Mouse (Mus musculus): Measurements from ENCODE around the gene Tnni3k. TPM values are rescaled to one million over a fixed set of nuclear protein-coding genes. Genes with fewer than 3 reads are reported as not detected.
A peak's percentile ranks its signal among the peaks of the same experiment; 100 is the strongest.

Gene Tnni3k
- polyA plus RNA-seq, 1 experiment from 2014 or later: 0.10 TPM

DNA sequence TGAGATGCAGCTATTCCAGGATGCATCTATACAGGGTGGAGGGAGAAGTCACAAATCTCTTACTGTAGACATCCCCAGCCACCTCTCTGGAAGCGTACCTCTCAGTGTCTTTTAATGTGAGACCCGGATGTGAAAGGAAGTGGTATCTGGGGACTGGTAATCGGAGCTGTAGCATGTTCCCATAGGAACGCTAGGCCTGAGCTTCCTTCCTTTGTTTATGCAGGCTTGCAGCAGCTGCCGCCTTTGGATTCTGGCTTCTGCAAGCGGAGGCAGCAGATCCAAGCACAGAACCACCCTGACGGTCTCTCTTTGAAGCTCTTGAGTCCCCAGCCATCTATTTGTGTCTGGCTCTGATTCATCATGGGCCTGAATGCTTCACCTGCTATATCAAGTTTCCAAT lies 248.6 kb downstream of the Tnni3k start:
- H3K27ac ChIP-seq (ENCODE audit: low read depth, low read length): peak overlapping the region; percentile 55; the same call in 1 of the 2 replicates
- peak overlapping the region; percentile 49 for H3K9ac ChIP-seq (ENCODE audit: low read depth, low read length)
- peaks cover 18% of the 10 kb centered on the region for H3K4me1 ChIP-seq (ENCODE audit: control insufficient read depth, insufficient read depth, low read depth, low read length)
- no peak overlapping the region for H3K4me3 ChIP-seq (ENCODE audit: low read length)
- WGBS: 17% methylated on average over 7 of the region's 7 CpGs
- H3K36me3 ChIP-seq (ENCODE audit: control insufficient read depth, insufficient read depth, low read length): no peaks in the 10 kb centered on the region
- no peaks in the 10 kb centered on the region for H3K27me3 ChIP-seq (replicated peaks; ENCODE audit: control insufficient read depth, insufficient read depth, low read length)
- H3K9me3 ChIP-seq (ENCODE audit: control insufficient read depth, low read length): no peaks in the 10 kb centered on the region
- ATAC-seq: peak; percentile 74; the same call in 1 of the 2 replicates
- no peak overlapping the region for H3K4me2 ChIP-seq (ENCODE audit: low read length)

DNA sequence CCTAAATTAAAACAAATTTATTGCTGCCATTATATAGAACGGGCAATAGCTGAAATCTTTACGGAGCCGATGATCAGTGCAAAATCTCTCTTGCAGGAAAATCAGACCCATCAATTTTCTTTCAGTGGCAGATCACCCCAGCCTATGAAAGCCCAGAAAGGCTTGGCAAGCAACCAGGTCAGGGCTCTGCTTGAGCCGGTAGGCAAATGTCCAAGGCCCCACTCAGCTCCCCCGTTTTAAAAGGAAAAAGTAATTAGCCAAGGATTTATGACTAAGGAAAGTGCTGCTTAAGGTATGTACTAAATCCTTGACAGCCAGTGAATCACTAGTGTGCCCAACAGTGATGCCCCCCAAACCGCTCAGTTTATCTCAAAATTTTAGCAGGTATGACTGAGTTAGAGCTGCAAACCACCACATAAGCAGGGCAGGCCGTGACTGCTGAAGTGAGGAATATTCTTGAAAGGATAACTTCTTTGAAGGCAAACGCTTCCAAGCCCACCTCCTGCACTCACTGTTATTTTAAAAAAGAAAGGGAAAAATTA lies 254.2 kb downstream of the Tnni3k start:
- WGBS: 50% methylated on average over 8 of the region's 8 CpGs
- Histone ChIP-seq H3K9me3 (ENCODE audit: control insufficient read depth, low read length) (no peaks in the 10 kb centered on the region), H3K4me1 (ENCODE audit: control insufficient read depth, insufficient read depth, low read depth, low read length) (peaks cover 10% of the 10 kb centered on the region), H3K9ac (ENCODE audit: low read depth, low read length) (no peak overlapping the region), H3K27me3 (replicated peaks; ENCODE audit: control insufficient read depth, insufficient read depth, low read length) (no peaks in the 10 kb centered on the region), H3K4me2 (ENCODE audit: low read length) (peak overlapping the region; percentile 2; the same call in 1 of the 2 replicates), H3K36me3 (ENCODE audit: control insufficient read depth, insufficient read depth, low read length) (no peaks in the 10 kb centered on the region), H3K27ac (ENCODE audit: low read depth, low read length) (no peak overlapping the region), H3K4me3 (ENCODE audit: low read length) (no peak overlapping the region)
- peak; percentile 62 for ATAC-seq

DNA sequence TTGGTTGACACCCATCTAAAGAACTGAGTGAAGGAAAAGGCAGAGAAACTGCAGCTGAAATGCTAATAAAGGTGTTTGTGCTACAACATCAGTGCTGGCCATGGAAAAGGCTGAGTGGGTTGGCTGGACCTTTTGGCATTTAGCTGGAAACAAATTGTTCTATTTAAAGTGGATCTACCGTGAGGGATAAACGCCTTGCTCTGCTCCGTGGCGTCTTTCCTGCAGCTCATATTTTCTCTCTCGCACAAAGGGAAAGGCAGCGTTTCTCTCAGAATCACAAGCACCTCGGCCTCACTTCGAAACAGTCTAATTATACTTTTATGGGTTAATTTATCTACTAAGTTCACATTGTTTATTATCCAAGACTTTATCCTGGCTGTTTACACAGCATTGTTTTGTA lies 254.8 kb downstream of the Tnni3k start:
- H3K9ac ChIP-seq (ENCODE audit: low read depth, low read length): no peak overlapping the region
- no peaks in the 10 kb centered on the region for H3K9me3 ChIP-seq (ENCODE audit: control insufficient read depth, low read length)
- ATAC-seq: no peak
- peak overlapping the region; percentile 26; the same call in 1 of the 2 replicates for H3K27ac ChIP-seq (ENCODE audit: low read depth, low read length)
- H3K4me2 ChIP-seq (ENCODE audit: low read length): peak overlapping the region; percentile 2; the same call in 1 of the 2 replicates
- WGBS: 35% methylated on average over 8 of the region's 8 CpGs
- no peaks in the 10 kb centered on the region for H3K36me3 ChIP-seq (ENCODE audit: control insufficient read depth, insufficient read depth, low read length)
- no peak overlapping the region for H3K4me3 ChIP-seq (ENCODE audit: low read length)
- H3K27me3 ChIP-seq (replicated peaks; ENCODE audit: control insufficient read depth, insufficient read depth, low read length): no peaks in the 10 kb centered on the region
- peaks cover 10% of the 10 kb centered on the region for H3K4me1 ChIP-seq (ENCODE audit: control insufficient read depth, insufficient read depth, low read depth, low read length)

DNA sequence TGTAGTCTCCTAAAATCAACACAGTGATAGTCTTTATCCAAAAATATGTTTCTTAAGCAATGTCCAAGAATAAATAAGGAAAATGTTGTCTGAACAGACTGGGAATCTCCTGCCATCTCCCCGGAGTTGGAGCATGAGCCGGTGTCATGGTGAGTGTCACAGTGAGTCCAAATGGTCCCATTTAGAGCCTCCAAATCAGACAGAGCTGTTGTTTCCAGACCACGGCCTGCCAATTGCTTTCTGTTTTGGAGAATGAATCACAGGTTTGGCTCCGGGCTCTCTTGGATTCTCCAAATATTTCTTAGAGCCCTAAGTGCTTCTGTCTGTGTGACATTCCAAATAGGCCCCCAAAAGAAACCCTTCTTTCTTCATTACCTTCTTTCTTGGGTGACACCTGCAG lies 256.4 kb downstream of the Tnni3k start:
- H3K9ac ChIP-seq (ENCODE audit: low read depth, low read length): no peak overlapping the region
- 80% methylated on average over 4 of the region's 4 CpGs for WGBS
- H3K4me1 ChIP-seq (ENCODE audit: control insufficient read depth, insufficient read depth, low read depth, low read length): peaks cover 10% of the 10 kb centered on the region
- ATAC-seq: no peak
- no peaks in the 10 kb centered on the region for H3K36me3 ChIP-seq (ENCODE audit: control insufficient read depth, insufficient read depth, low read length)
- no peaks in the 10 kb centered on the region for H3K27me3 ChIP-seq (replicated peaks; ENCODE audit: control insufficient read depth, insufficient read depth, low read length)
- no peaks in the 10 kb centered on the region for H3K9me3 ChIP-seq (ENCODE audit: control insufficient read depth, low read length)
- no peak overlapping the region for H3K4me2 ChIP-seq (ENCODE audit: low read length)
- no peak overlapping the region for H3K4me3 ChIP-seq (ENCODE audit: low read length)
- no peak overlapping the region for H3K27ac ChIP-seq (ENCODE audit: low read depth, low read length)

DNA sequence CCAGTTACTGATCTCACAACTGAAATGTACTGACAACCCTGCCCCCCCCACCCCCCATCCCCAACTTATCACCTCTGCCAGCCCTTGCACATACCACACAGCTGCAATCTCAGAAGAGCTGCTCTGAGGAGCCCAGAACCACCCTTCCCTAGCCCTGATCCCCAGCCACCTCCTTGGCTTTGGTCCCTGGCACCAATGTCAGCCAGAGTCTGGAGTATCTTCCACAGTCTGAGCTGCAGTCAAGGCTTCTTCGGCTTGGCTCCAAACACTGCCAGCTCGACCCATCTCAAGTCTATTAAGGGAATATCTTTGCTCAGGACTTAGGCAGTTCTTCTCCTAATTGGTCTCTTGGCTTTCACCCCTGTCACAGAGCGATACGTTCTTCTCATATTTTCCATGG lies 261.6 kb downstream of the Tnni3k start:
- 68% methylated on average over 4 of the region's 4 CpGs for WGBS
- Histone ChIP-seq H3K9ac (ENCODE audit: low read depth, low read length) (no peak overlapping the region), H3K27me3 (replicated peaks; ENCODE audit: control insufficient read depth, insufficient read depth, low read length) (no peaks in the 10 kb centered on the region), H3K4me2 (ENCODE audit: low read length) (no peak overlapping the region), H3K9me3 (ENCODE audit: control insufficient read depth, low read length) (no peaks in the 10 kb centered on the region), H3K4me3 (ENCODE audit: low read length) (no peak overlapping the region), H3K27ac (ENCODE audit: low read depth, low read length) (no peak overlapping the region), H3K4me1 (ENCODE audit: control insufficient read depth, insufficient read depth, low read depth, low read length) (no peaks in the 10 kb centered on the region), H3K36me3 (ENCODE audit: control insufficient read depth, insufficient read depth, low read length) (no peaks in the 10 kb centered on the region)
- ATAC-seq: no peak

DNA sequence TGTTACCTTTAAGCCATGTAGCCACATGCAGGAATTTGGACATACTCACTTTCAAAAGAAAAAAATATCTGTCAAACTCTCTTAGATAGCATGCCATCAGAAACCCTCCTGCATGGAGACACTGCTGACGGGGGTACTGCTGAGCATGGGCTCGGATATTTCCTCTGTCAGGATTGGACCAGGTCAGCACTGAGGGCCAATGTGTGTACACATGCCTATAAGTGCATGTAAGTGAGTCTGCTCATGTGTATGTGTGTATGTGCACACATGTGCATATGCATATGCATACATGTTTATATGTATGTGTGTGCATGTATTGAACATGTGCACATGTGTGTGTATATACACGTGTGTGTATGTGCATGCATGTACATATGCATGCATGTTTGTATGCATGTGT lies 267.6 kb downstream of the Tnni3k start:
- H3K4me1 ChIP-seq (ENCODE audit: control insufficient read depth, insufficient read depth, low read depth, low read length): no peaks in the 10 kb centered on the region
- no peak overlapping the region for H3K27ac ChIP-seq (ENCODE audit: low read depth, low read length)
- no peaks in the 10 kb centered on the region for H3K36me3 ChIP-seq (ENCODE audit: control insufficient read depth, insufficient read depth, low read length)
- H3K4me2 ChIP-seq (ENCODE audit: low read length): no peak overlapping the region
- H3K27me3 ChIP-seq (replicated peaks; ENCODE audit: control insufficient read depth, insufficient read depth, low read length): no peaks in the 10 kb centered on the region
- 91% methylated on average over 3 of the region's 3 CpGs for WGBS
- no peak overlapping the region for H3K4me3 ChIP-seq (ENCODE audit: low read length)
- no peak overlapping the region for H3K9ac ChIP-seq (ENCODE audit: low read depth, low read length)
- H3K9me3 ChIP-seq (ENCODE audit: control insufficient read depth, low read length): no peaks in the 10 kb centered on the region
- no peak for ATAC-seq

DNA sequence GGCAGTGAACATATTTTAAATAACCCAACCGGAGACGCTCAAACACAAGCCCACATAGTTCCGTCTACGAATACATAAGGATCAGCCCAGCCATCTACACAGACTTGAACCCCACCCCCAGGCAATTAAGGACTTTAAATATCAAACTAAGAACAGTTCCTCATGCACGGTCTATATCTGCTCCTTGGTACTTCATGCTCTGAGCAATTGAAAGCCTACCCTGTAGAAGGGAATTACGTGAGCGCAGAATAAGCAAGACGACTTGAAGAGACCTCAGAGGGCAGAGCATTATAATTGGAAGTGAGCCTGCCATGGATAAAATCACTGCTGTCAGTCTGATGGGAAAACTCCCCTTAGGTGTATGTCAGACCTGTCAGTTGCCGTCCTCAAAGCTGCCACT lies 268.9 kb downstream of the Tnni3k start:
- Histone ChIP-seq H3K4me3 (ENCODE audit: low read length) (no peak overlapping the region), H3K4me2 (ENCODE audit: low read length) (no peak overlapping the region), H3K36me3 (ENCODE audit: control insufficient read depth, insufficient read depth, low read length) (no peaks in the 10 kb centered on the region), H3K27ac (ENCODE audit: low read depth, low read length) (no peak overlapping the region), H3K27me3 (replicated peaks; ENCODE audit: control insufficient read depth, insufficient read depth, low read length) (no peaks in the 10 kb centered on the region), H3K9me3 (ENCODE audit: control insufficient read depth, low read length) (no peaks in the 10 kb centered on the region), H3K4me1 (ENCODE audit: control insufficient read depth, insufficient read depth, low read depth, low read length) (no peaks in the 10 kb centered on the region), H3K9ac (ENCODE audit: low read depth, low read length) (no peak overlapping the region)
- ATAC-seq: no peak
- 85% methylated on average over 9 of the region's 9 CpGs for WGBS

DNA sequence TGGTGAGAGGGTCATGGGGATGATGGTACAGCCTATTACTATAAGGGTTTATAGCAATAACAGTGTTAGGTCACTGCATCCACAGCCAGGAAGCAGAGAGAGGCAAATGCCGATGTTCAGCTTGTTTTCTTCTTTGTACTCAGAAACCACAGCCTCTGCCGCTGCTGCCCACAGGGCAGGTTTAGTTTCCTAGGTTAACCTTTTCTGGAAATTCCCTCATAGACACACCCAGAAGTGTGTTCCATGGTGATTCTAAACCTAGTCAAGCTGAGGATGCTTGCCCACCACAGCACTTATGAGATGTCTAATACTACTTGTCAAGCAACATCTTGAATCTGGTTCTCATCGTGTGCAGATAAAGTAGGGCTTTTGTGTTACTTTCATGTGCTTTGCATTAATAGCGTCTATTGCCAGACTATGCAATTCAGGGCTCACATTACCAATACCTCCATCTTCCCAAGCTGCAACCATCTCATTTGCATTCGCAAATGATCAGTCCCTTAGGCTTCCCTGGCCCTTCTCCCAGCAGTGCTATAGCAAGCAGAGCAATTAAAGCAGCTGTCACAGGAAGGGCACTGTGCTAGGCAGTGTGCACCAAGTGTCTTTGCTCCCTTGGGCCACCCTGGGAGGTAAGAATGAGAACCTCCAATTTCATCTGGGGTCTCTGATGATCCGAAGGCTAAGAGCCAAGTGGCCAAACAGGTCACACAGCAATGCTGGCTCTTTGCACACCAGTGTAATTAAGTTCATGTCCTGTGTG lies 276.2 kb downstream of the Tnni3k start:
- 45% methylated on average over 6 of the region's 6 CpGs for WGBS
- peak; percentile 62; the same call in 1 of the 2 replicates for ATAC-seq
- Histone ChIP-seq H3K4me2 (ENCODE audit: low read length) (no peak overlapping the region), H3K9me3 (ENCODE audit: control insufficient read depth, low read length) (no peaks in the 10 kb centered on the region), H3K27ac (ENCODE audit: low read depth, low read length) (no peak overlapping the region), H3K27me3 (replicated peaks; ENCODE audit: control insufficient read depth, insufficient read depth, low read length) (no peaks in the 10 kb centered on the region), H3K4me1 (ENCODE audit: control insufficient read depth, insufficient read depth, low read depth, low read length) (peaks cover 11% of the 10 kb centered on the region), H3K9ac (ENCODE audit: low read depth, low read length) (no peak overlapping the region), H3K4me3 (ENCODE audit: low read length) (no peak overlapping the region), H3K36me3 (ENCODE audit: control insufficient read depth, insufficient read depth, low read length) (no peaks in the 10 kb centered on the region)

DNA sequence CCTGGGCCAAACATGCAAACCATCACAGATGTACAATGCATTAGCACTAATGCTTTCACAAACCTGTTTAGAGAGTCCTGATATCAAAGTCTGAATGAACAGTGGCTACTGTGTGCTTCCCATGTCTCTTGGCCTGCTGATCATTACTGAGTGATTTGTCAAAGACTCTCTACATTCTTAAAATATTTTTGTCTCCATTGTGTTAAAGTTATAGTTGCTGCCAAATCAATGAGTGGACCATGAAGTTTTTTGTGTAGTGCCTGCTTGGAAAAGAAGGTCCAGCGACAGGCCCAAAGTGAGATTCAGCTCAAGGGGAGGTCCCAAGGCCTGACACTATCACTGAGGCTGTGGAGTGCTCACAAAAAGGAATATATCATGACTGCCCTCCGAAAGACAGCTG lies 283.6 kb downstream of the Tnni3k start:
- no peak for ATAC-seq
- WGBS: 95% methylated on average over 2 of the region's 2 CpGs
- Histone ChIP-seq H3K4me3 (ENCODE audit: low read length) (no peak overlapping the region), H3K9me3 (ENCODE audit: control insufficient read depth, low read length) (no peaks in the 10 kb centered on the region), H3K4me1 (ENCODE audit: control insufficient read depth, insufficient read depth, low read depth, low read length) (no peaks in the 10 kb centered on the region), H3K27ac (ENCODE audit: low read depth, low read length) (no peak overlapping the region), H3K4me2 (ENCODE audit: low read length) (no peak overlapping the region), H3K9ac (ENCODE audit: low read depth, low read length) (no peak overlapping the region), H3K27me3 (replicated peaks; ENCODE audit: control insufficient read depth, insufficient read depth, low read length) (no peaks in the 10 kb centered on the region), H3K36me3 (ENCODE audit: control insufficient read depth, insufficient read depth, low read length) (no peaks in the 10 kb centered on the region)
